Mouse (Mus musculus): ENCODE results near the gene Srsf4. TPM values are rescaled to one million over a fixed set of nuclear protein-coding genes. Genes with fewer than 3 reads are reported as not detected.

Srsf4 gene
- polyA plus RNA-seq, 1 experiment from 2014 or later, result 142 TPM

DNA sequence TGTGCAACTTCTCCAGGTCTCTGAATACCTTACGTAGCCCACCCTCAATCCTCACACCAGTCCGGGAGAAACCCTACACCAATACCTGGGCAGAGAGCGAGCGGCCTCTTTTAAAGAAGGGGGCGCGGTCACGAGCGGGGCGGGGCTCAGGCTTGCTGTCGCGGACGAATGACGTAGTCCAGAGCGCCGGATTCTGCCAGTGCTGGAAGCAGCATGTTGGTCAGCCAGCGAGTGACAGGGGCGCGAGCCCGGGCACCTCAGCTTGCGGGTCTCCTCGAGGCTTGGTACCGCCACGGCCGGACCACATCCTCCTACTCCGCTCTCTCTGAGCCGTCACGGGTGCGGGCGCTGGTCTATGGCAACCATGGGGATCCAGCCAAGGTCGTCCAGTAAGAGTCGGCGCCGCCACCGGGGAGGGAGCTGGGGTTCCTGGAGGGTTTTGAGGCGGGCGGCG is 30.1 kb upstream of the Srsf4 start, which contains the start of gene Mecr:
Gene Mecr (plus strand): TSS at position 181 of the 454 bp plus-strand sequence.
- Histone ChIP-seq H3K4me3 (peak within 1 kb of the TSS; percentile 100), H3K27me3 (ENCODE audit: low read depth, poor library complexity, severe bottlenecking) (peaks cover 15% of the 10 kb centered on the region; the same call in 1 of the 2 replicates), H3K4me1 (peaks cover 40% of the 10 kb centered on the region), H3K27ac (peak within 1 kb of the TSS; percentile 83), H3K36me3 (peaks cover 9% of the 10 kb centered on the region; the same call in 1 of the 2 replicates), H3K9me3 (replicated peaks) (no peaks in the 10 kb centered on the region)
- peak; percentile 97 for DNase-seq (ENCODE audit: low spot score)
- WGBS, result under 1% methylated on average over 37 of the region's 37 CpGs

DNA sequence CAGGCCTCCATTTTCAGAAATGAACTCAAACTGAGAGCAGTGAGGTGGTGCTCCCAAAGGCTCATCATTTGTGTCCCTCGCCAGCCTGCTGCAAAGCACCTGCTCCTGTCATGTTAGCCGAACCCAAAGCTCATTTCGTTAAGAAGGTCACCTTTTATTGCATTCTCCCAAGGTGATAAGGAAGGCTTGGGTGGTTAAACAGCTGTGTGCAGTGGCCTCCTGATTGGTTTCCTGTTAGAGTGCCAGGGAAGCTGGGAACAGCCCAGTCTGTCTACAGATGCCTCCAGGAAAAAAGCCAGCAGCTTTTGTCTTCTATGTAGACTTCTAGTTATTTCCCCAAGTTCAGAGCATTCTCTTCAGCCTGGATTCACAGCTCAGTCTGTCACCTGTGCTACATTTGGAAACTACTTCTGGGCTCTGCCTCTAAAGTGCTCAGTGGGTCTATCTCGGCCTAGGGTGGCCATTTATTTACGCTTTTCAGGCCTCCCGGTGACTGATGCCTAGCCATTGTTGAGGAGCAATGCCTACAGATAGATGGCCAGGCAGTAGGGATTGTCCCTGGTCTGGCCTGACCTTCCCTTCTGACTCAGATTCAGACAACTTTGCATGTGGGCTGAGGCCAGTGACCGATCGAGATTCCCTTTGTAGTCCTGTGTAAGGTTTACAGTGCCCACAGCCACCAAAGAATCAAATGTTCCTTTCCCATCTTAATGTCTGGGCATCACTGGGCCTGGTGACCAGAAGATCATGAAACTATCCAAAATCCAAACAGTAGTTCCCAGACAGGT is 27.2 kb upstream of the Srsf4 start:
- peaks cover 46% of the 10 kb centered on the region for H3K4me1 ChIP-seq
- DNase-seq (ENCODE audit: low spot score), result no peak
- H3K27me3 ChIP-seq (ENCODE audit: low read depth, poor library complexity, severe bottlenecking), result no peaks in the 10 kb centered on the region
- H3K27ac ChIP-seq, result no peak overlapping the region
- no peaks in the 10 kb centered on the region for H3K9me3 ChIP-seq (replicated peaks)
- H3K36me3 ChIP-seq, result peaks cover 15% of the 10 kb centered on the region; the same call in 1 of the 2 replicates
- H3K4me3 ChIP-seq, result no peak overlapping the region
- 91% methylated on average over 8 of the region's 8 CpGs for WGBS

DNA sequence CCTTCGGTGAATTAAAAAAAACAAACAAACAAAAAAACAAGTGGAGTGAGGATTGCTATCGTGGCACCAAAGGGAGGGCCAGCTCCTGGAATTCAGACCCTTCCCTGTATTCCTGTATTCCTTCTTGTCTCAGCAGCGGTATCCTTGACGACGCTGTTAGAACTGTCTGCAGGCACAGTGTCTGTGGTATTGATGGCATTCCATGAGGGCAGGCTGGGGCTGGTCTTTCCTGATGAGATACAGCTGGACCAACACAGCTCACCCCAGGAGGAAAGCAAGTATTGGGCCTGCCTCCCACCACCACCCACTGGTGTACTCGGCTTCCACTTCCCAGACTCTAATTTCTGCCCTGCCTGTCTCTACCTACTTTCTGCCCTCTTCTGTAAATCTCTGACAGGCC is 25.3 kb upstream of the Srsf4 start:
- Histone ChIP-seq H3K4me3 (no peak overlapping the region), H3K4me1 (peaks cover 43% of the 10 kb centered on the region), H3K27ac (peak overlapping the region; percentile 37; the same call in 1 of the 2 replicates), H3K9me3 (replicated peaks) (no peaks in the 10 kb centered on the region), H3K36me3 (peaks cover 15% of the 10 kb centered on the region; the same call in 1 of the 2 replicates), H3K27me3 (ENCODE audit: low read depth, poor library complexity, severe bottlenecking) (no peaks in the 10 kb centered on the region)
- DNase-seq (ENCODE audit: low spot score), result no peak
- WGBS, result 71% methylated on average over 6 of the region's 6 CpGs

DNA sequence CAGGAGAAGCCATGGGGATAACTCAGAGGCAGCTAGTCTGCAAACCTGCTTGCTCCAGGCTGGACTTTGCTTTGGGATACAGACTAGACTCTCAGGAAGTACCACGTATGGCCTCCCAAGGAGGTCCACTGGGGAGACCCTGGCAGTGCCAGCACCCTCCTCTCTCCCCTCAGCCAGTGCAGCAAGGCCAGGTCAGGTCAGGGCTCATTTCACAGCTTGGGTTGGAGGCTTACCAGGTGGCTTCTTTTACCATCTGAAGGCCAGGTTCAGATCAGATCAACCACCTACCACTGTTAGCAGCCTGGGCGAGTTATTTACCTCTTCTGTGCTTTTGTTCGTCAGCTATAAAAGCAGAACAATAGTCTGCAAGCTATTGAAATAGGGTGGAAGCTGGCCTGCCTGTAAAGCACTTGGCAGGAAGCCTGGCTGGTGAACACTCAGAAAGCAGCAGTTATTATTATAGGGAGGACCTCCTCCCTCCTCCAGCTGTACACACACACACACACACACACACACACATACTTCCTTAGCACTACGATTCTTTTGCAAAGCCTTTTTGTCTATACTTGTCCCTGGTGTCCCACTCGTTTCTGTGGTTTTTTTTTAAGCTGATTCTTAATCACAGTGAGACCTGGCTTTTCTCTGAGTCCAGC is 23.3 kb upstream of the Srsf4 start:
- H3K9me3 ChIP-seq (replicated peaks), result no peaks in the 10 kb centered on the region
- no peak overlapping the region for H3K4me3 ChIP-seq
- peaks cover 15% of the 10 kb centered on the region; the same call in 1 of the 2 replicates for H3K36me3 ChIP-seq
- peaks cover 26% of the 10 kb centered on the region for H3K4me1 ChIP-seq
- DNase-seq (ENCODE audit: low spot score), result no peak
- H3K27ac ChIP-seq, result no peak overlapping the region
- H3K27me3 ChIP-seq (ENCODE audit: low read depth, poor library complexity, severe bottlenecking), result no peaks in the 10 kb centered on the region
- WGBS, result 68% methylated on average over 5 of the region's 5 CpGs

DNA sequence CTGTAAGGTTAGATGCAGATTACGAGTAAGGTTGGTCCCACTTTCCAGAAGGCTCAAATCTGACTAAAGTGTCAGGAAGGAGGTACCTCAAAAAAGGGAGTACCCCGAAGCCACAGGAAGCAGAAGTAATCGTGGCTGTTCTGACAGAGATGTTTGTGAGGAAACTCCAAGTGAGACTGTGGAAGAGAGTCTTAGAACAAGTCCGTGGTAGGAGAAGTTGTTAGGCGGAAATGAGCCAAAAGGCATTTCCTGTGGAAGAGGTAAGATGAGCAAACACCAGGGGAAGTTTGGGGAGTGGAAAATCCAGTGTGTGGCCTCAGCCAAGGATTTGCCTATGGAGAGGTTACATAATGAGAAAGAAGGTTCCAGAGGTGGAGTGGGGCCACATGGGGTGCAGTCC is 18.5 kb upstream of the Srsf4 start:
- no peaks in the 10 kb centered on the region for H3K27me3 ChIP-seq (ENCODE audit: low read depth, poor library complexity, severe bottlenecking)
- no peaks in the 10 kb centered on the region for H3K9me3 ChIP-seq (replicated peaks)
- 79% methylated on average over 5 of the region's 5 CpGs for WGBS
- DNase-seq (ENCODE audit: low spot score), result no peak
- H3K27ac ChIP-seq, result no peak overlapping the region
- H3K4me3 ChIP-seq, result no peak overlapping the region
- peaks cover 22% of the 10 kb centered on the region for H3K36me3 ChIP-seq
- H3K4me1 ChIP-seq, result no peaks in the 10 kb centered on the region

DNA sequence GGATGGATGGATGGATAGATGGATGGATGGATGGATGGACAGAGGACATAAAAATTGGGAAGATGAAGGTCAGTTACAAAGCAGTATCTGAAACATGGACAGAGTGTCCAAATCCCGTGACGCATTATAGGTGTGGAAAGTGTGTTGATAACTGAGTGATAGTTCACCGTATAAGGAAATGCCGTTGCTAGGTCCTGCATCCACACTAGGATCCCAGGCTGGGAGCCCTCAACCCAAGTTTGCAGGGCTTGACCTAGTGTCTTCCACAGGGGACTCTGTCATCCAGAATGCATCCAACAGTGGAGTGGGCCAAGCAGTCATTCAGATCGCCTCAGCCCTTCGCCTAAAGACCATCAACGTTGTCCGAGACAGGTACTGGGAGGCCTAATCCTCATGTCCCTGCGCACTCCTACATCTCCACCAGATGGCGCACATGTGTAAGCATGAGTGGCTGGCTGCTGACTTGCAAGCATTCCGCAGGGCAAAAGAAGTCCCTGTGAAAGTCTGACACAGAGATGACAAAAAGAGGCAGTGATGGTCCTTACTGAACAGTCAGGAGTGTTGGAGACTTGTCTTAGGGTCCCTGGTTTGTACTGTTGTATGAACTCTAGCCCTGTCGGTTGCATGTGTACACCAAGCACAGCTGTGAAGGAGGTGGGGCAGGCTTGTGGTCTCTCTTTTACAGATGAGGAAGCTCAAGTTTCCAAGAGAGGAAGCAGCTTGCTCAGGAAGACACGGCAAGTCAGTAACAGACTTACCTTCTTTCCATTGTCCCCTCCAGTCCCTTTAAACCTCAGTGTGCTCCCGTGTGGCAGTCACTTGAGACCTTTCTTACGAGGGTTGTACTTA is 12.7 kb upstream of the Srsf4 start:
- H3K4me3 ChIP-seq, result no peak overlapping the region
- no peaks in the 10 kb centered on the region for H3K9me3 ChIP-seq (replicated peaks)
- no peaks in the 10 kb centered on the region for H3K27me3 ChIP-seq (ENCODE audit: low read depth, poor library complexity, severe bottlenecking)
- H3K27ac ChIP-seq, result no peak overlapping the region
- DNase-seq (ENCODE audit: low spot score), result peak; percentile 85
- H3K4me1 ChIP-seq, result no peaks in the 10 kb centered on the region
- H3K36me3 ChIP-seq, result peaks cover 67% of the 10 kb centered on the region
- 57% methylated on average over 15 of the region's 15 CpGs for WGBS

DNA sequence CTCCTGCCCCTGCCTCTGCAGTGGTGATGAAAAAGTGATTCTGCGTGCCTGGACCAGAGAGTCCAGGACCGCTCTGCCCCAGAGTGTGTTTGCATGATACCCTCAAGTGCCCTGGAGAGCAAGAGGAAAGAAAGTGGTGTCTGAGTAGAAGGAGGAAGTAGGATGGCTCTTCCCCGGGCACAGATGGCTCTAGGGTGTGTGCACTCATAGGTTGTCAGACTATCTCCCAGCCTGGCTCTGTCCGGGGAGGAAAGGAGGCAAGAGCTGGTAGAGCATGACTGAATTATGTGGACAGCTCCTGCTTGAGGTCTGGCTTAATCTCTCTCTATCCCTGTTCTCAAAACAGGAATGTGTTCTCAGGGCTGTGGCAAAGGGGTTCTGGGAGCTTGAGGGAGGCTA is 12.1 kb upstream of the Srsf4 start:
- Histone ChIP-seq H3K27ac (no peak overlapping the region), H3K4me1 (no peaks in the 10 kb centered on the region), H3K4me3 (no peak overlapping the region), H3K9me3 (replicated peaks) (no peaks in the 10 kb centered on the region), H3K36me3 (peaks cover 73% of the 10 kb centered on the region), H3K27me3 (ENCODE audit: low read depth, poor library complexity, severe bottlenecking) (no peaks in the 10 kb centered on the region)
- WGBS, result 93% methylated on average over 4 of the region's 4 CpGs
- DNase-seq (ENCODE audit: low spot score), result no peak

DNA sequence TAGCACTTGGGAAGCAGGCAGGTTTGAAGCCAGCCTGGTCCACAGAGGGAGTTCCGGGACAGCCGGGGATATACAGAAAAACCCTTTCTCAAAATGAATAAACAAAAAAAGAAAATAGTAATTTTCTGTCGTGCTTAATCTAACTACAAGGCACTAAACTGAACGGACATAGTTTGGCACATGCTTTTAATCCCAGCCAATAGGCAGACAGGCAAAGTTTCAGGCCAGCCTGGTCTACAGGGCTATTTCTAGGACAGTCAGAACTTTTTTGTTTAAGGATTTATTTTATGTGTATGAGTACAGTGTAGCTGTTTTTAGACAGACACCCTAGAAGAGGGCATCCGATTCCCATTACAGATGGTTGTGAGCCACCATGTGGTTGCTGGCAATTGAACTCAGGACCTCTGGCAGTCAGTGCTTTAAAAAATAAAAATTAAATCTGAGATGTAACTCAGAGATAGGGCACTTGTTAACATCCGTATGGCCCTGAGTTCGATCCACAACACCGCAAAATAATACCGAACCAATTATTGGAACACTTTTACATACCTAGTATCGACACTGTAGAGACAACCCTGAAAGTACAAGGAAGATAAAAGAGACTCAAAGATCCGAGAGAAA is 635 bp upstream of the Srsf4 start:
- Histone ChIP-seq H3K4me1 (peaks cover 33% of the 10 kb centered on the region), H3K36me3 (peaks cover 21% of the 10 kb centered on the region), H3K27ac (peak overlapping the region; percentile 100), H3K27me3 (ENCODE audit: low read depth, poor library complexity, severe bottlenecking) (no peaks in the 10 kb centered on the region), H3K4me3 (peak overlapping the region; percentile 97), H3K9me3 (replicated peaks) (no peaks in the 10 kb centered on the region)
- peak; percentile 32 for DNase-seq (ENCODE audit: low spot score)
- WGBS, result 13% methylated on average over 11 of the region's 11 CpGs

DNA sequence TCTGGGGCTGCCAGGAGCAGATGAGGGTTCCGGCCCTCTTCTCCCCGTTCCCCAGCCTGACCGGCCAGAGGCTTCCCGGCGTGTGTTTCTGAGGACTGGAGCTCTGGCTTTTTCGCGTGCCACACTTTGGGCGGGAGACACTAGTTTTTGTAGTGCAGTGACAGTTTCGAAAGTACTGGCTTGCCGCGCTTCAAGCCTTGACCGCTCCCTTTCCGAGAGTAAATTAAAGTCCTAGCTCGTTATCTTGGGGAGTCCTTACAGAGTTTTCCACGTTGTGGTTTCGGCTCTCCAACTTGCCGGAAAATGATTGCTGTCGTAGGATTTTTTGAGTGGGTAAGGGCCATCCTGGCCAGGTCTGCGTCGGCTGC is 736 bp downstream of the Srsf4 start:
- Histone ChIP-seq H3K27ac (peak overlapping the region; percentile 100), H3K36me3 (peaks cover 12% of the 10 kb centered on the region; the same call in 1 of the 2 replicates), H3K4me3 (peak overlapping the region; percentile 97), H3K9me3 (replicated peaks) (no peaks in the 10 kb centered on the region), H3K27me3 (ENCODE audit: low read depth, poor library complexity, severe bottlenecking) (no peaks in the 10 kb centered on the region), H3K4me1 (peaks cover 40% of the 10 kb centered on the region)
- under 1% methylated on average over 20 of the region's 20 CpGs for WGBS
- DNase-seq (ENCODE audit: low spot score), result no peak

DNA sequence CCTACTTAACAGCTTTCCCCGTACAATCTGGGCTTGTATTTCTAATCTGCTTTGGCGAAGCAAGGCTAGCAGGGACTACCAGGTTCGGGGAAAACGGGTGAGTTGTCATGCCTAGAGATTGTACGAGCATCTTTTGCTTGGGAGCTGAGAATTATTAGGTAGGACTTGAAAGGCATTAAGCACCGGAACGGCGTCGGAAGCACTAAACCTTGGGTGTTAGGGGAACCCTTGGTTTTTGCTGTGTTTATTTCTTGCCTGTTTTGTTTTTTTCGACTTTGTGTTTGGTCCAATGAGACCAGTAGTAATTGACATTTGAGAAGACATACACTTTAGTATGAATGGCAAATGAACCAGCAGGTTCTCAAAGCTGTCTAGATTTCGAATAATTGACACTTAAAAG is 1.1 kb downstream of the Srsf4 start:
- H3K4me3 ChIP-seq, result peak overlapping the region; percentile 97
- WGBS, result 7% methylated on average over 11 of the region's 11 CpGs
- H3K27ac ChIP-seq, result peak overlapping the region; percentile 100
- peaks cover 40% of the 10 kb centered on the region for H3K4me1 ChIP-seq
- no peaks in the 10 kb centered on the region for H3K27me3 ChIP-seq (ENCODE audit: low read depth, poor library complexity, severe bottlenecking)
- peaks cover 9% of the 10 kb centered on the region; the same call in 1 of the 2 replicates for H3K36me3 ChIP-seq
- no peak for DNase-seq (ENCODE audit: low spot score)
- no peaks in the 10 kb centered on the region for H3K9me3 ChIP-seq (replicated peaks)

DNA sequence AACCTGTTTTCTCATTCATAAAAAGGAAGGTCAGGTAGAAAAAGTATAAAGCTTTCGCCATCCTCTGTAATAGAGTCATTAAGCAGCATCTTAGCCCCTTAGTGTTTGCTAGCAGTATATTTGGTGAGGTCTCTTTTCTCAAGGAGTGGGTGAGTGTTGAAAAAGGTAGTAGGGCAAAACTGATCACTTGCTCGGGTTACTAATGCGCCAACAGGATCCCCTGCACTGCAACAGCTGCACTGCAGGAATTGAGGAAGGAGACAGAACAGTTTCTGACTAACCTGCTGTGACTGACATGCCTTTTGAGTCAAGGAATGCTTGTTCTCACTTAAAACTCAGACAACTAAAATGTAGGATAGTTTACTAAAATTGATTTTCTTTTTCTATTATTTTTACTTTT is 1.8 kb downstream of the Srsf4 start:
- Histone ChIP-seq H3K27me3 (ENCODE audit: low read depth, poor library complexity, severe bottlenecking) (no peaks in the 10 kb centered on the region), H3K36me3 (peaks cover 7% of the 10 kb centered on the region; the same call in 1 of the 2 replicates), H3K9me3 (replicated peaks) (no peaks in the 10 kb centered on the region), H3K4me3 (peak overlapping the region; percentile 97), H3K27ac (no peak overlapping the region), H3K4me1 (peaks cover 40% of the 10 kb centered on the region)
- no peak for DNase-seq (ENCODE audit: low spot score)
- 51% methylated on average over 3 of the region's 3 CpGs for WGBS

DNA sequence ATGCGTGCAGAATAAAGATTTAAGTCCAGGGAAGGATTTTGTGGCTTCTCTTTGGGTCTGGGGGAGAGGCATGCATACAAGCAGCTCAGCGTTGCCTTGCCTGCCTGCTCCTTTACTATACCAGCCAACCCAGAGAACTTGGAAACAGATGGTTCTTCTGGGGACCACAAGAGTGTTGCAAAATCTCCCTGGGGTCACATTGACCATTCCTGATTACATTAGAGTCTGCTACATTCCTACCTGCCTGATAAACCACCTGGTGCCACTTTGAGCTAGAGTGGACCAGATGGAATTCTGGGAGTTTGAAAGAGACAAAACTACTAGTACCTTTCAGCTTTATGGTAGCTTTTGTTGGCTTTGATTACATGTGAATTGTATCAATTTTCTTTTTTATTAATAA is 3.4 kb downstream of the Srsf4 start:
- whole genome bisulfite sequencing, result 85% methylated on average over 2 of the region's 2 CpGs

More for the DNA sequence above, 3.4 kb downstream of the Srsf4 start:
- H3K4me3 ChIP-seq, result no peak overlapping the region
- no peak for DNase-seq (ENCODE audit: low spot score)
- 0 out of 2 replicates have a peak, but pooled peaks cover 2% of the 10 kb centered on the region for H3K36me3 ChIP-seq
- no peak overlapping the region for H3K27ac ChIP-seq
- peaks cover 48% of the 10 kb centered on the region for H3K4me1 ChIP-seq
- H3K9me3 ChIP-seq (replicated peaks), result no peaks in the 10 kb centered on the region
- no peaks in the 10 kb centered on the region for H3K27me3 ChIP-seq (ENCODE audit: low read depth, poor library complexity, severe bottlenecking)
